20 mouse cellular contexts compared by ENCODE assay signal in the genomic region with DNA sequence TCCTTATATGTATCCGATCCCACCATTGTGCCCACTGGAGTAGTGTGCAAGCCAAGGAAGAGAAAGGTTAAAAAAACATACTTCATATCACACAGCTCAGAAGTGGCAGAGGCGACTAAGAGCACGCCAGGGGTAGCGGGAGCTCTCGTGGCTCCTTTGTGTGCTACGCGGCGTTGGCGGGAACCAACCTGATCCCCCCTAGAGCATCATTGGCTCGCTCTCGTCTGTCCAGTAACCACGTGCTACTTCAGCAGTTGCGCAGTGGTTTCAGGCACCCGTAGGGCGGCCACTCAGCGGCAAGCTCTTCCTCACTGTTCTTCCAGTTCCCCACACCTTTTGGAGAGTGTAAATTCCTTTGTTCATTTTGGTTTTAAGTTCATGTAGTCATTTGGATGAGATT.
"Had no signal": no experiment of that assay in that cellular context is flagged by ENCODE, and none has a peak within 500 bp of the region (broad histone marks: within the 10 kb centered on the region; RNA-seq: fewer than 3 reads in every experiment).

No protein-coding gene starts in this region.

- H3K4me1 ChIP-seq: hindbrain, embryonic 13.5 days; hindbrain, embryonic 15.5 days; limb, embryonic 12.5 days had no signal

- H3K4me3 ChIP-seq: heart, embryonic 12.5 days; hindbrain, embryonic 13.5 days; hindbrain, embryonic 15.5 days; kidney, embryonic 15.5 days; limb, embryonic 10.5 days; limb, embryonic 12.5 days; liver, embryonic 13.5 days; liver, embryonic 15.5 days had no signal

- H3K36me3 ChIP-seq: heart, embryonic 12.5 days; hindbrain, embryonic 13.5 days; hindbrain, embryonic 15.5 days; kidney, embryonic 15.5 days; limb, embryonic 10.5 days; limb, embryonic 12.5 days; liver, embryonic 13.5 days; liver, embryonic 15.5 days had no signal

- H3K27me3 ChIP-seq: hindbrain, embryonic 15.5 days had no signal

- DNase-seq: gastrocnemius, postnatal 14 days; gastrocnemius, postnatal 36 days; heart, postnatal 36 days; kidney, adult 11 months; kidney, adult 2 months; kidney, adult 9 months; kidney, postnatal 14 days; layer of hippocampus, adult 9-11 months; layer of hippocampus, postnatal 36 days; liver; liver, embryonic 13.5 days had no signal

- H3K27ac ChIP-seq: hindbrain, embryonic 13.5 days; hindbrain, embryonic 15.5 days; hindbrain, postnatal 0 days; kidney, embryonic 15.5 days; kidney, postnatal 0 days; limb, embryonic 10.5 days; limb, embryonic 12.5 days; liver, embryonic 13.5 days; liver, embryonic 15.5 days had no signal
